Mouse (Mus musculus): Measurements from ENCODE around the gene Pdha1.

Pdha1 gene

GRCm38 (mm10) chrX:160137861-160138717, at the start of gene Pdha1:
Gene Pdha1 (minus strand): TSS chrX:160138413.
- DNase-seq: peak; percentile 91

- no peak for DNase-seq
Measured at GRCm38 (mm10) chrX:160179032-160179431, 40.8 kb upstream of the Pdha1 start.

- peak; percentile 31 for DNase-seq
Measured at GRCm38 (mm10) chrX:160170150-160170549, 31.9 kb upstream of the Pdha1 start.

DNA sequence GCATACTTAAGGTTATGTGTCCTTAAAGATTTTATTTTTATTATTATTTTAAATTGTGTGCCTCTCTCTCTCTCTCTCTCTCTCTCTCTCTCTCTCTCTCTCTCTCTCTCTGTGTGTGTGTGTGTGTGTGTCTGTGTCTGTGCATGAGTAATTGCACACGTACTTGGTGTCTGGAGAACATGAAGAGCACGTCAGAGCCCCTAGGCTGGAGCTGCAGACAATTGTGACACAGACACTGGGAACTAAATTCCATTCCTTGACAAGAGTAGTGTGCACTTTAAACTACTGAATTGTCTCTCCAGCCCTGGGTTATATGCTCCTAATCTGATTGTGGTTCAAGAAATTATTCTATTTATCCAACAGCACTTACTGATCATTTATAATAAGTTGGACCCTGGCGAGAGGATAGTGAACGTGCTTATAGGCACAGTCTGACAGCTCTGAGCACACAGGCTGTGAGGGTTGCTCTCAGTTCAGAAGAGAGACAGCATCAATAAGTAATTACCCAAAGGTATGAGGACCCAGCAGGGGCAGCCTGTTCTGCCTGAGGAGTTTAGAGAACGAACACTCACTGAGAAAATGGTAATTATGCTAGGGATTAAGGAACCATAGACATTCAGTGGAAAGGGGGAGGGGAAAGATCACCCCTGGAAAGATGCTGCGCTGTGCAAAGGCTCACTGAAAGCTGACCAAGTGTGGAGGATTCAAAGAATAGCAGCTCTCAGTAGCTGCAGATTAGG, 28.2 kb upstream of the Pdha1 start:
- DNase-seq: no peak

- DNase-seq: no peak
Measured at GRCm38 (mm10) chrX:160164259-160164658, 26.0 kb upstream of the Pdha1 start.

DNA sequence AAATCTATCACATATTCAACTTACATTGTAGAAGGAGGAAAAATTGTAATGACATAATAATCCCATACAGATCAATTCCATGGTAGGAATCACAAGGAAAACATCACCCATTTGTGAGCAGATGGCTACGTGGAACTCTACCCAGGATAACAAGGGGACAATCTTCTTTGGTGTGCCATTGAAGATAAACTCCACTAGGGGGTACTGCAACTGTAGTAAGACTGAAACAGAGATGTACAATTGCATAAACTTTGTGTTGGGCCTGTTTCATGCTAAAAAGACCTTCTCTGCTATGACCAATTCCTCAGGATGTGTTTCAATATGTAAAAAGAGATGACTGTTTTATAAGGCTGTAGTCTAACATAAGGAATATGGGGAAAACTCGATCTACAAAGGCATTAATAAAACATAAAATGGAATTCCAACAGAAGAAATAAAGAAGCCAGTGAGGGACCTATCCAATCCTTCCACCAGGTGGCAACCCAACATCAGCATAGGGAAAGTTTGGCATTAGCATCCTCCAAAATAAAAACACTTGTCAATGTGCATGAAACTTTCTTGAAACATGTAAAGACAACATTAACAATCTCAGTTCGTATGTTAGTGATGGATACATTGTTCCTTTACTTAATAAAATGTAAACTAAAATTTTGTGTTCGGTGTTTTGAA, 15.1 kb upstream of the Pdha1 start:
- no peak for DNase-seq

- DNase-seq: no peak
Measured at GRCm38 (mm10) chrX:160148859-160149258, 10.6 kb upstream of the Pdha1 start.

GRCm38 (mm10) chrX:160147406-160147805, 9.2 kb upstream of the Pdha1 start:
- no peak for DNase-seq

- no peak for DNase-seq
Measured at GRCm38 (mm10) chrX:160146806-160147205, 8.6 kb upstream of the Pdha1 start.

GRCm38 (mm10) chrX:160137177-160137860, 894 bp downstream of the Pdha1 start:
- peak; percentile 54 for DNase-seq

GRCm38 (mm10) chrX:160136153-160136552, 2.1 kb downstream of the Pdha1 start:
- no peak for DNase-seq

DNA sequence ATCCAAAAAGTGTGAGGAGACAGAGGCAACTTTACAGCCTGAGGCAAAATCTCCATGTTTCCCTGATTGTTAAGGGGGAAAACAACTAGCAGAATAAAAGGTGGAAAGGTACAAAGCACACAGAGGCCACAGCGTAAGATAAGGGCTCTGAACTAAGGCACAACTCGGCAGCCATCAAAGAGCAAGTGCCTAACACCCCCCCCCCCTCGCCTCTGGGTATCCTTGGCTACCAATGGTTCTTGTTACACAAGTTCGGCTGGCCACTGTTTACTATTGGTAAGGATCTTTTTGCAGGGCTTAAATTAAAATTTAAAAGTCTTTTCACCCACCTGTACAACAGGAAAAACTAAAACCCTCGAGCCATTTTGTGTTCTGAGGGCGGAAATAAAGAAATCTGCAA, 2.5 kb downstream of the Pdha1 start:
- no peak for DNase-seq

DNA sequence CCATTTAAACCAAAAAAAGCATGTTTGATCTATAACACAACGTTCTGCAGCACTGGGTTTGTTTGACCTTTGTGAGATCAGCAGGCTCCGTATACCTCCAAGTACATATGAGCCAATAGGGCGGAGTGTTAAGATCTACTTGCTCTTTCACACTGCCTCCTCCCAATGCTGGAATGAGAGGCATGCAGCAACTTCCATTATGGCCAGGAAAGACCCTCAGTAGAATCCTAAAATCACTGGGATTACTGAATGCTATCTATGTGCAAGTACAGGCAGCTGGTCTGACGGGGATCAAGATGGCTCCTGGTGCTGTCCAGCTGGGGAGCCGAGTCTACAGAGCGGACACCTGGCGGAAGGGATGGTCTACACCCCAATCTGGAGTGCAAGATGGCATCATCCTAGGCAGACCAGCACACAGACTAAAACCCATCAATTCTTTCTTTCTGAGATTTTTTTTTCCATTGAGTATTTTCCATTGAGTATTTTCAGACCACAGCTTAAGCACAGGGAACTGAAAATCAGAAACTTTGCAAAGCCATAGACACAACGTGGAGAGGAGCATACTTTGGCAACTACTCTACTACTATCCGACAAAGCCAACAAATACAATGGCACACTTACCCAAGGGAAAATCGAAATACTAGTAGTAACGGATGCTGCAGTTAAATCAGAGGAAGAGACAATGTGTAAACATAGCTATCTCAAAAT, 3.9 kb downstream of the Pdha1 start:
- no peak for DNase-seq

DNA sequence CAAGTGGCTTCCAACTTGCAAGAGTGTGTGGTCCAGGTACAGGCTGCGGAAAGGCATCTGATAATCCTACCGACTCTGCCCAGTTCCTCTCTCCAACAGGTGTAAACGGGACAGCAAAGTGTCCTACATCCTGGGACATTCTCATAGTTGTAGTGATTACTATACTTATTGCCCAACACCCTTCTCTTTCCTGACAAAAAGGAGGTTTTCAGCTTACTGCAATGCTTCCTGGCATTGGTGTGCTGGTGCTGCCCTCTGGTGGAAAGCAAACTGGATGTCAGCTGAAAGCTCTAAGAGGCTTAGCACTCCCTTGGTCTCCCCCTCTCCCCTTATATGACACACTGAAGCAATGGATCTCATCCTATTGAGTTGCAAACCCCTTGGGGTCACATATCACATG, 21.6 kb downstream of the Pdha1 start:
- DNase-seq: peak; percentile 19

GRCm38 (mm10) chrX:160116074-160116473, 22.1 kb downstream of the Pdha1 start:
- no peak for DNase-seq

DNA sequence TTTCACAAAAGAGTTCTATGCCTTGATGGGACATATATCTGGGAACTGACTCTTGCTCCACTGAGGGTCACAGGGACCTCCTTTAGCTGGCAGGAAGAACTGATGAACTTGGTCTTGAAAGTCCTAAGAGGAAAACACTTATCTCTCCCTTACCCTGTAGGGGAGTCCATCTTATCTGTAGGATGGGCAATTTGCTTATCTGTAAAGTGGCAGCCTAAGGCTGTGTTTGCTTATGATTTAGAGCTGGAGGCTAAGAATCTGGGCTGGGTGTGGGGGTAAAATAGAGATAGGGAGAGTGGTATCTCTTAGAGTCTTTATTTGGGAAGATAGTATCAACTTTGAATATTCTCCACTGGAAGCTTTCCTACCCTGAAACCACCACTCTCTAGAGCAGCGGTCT, 24.4 kb downstream of the Pdha1 start:
- no peak for DNase-seq

DNA sequence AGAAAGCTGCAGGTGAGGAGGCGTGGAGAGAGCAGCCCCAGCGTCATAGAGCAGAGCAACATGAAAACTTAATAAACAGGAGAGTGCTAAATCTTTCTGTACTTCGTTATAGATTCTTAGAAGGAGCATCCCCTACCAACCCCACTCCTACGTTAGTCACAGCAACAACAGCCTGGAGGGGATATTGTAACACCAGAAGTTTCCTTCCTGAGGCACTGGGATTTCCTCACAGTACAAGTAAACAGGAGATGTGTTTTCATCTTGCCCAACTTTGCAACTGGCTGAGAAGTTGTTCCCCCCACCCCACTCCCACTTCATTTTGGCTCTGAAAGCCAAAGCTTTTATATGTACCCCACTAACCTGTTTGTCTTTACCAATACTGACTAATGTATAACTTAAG, 30.4 kb downstream of the Pdha1 start:
- DNase-seq: no peak

DNA sequence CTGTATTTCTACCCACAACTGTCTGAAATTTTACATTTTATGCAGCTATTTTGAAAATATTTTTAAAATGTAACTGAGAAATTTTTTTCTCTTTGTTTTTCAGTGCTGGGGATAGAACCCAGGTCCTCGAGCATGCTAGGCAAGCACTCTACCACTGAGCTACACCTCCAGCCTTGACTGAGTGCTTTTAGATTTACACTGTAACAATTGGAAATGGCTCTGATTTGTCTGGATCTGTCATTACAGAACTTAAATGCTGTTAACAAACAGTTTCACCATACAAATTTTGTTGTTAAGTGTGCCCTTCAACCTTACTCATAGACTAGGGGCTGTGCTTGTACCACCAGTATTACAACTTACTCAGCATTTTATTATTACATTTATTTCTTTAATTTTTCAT, 46.2 kb downstream of the Pdha1 start:
- DNase-seq: no peak
